8 mouse cellular contexts compared by ENCODE assay signal in the genomic region with DNA sequence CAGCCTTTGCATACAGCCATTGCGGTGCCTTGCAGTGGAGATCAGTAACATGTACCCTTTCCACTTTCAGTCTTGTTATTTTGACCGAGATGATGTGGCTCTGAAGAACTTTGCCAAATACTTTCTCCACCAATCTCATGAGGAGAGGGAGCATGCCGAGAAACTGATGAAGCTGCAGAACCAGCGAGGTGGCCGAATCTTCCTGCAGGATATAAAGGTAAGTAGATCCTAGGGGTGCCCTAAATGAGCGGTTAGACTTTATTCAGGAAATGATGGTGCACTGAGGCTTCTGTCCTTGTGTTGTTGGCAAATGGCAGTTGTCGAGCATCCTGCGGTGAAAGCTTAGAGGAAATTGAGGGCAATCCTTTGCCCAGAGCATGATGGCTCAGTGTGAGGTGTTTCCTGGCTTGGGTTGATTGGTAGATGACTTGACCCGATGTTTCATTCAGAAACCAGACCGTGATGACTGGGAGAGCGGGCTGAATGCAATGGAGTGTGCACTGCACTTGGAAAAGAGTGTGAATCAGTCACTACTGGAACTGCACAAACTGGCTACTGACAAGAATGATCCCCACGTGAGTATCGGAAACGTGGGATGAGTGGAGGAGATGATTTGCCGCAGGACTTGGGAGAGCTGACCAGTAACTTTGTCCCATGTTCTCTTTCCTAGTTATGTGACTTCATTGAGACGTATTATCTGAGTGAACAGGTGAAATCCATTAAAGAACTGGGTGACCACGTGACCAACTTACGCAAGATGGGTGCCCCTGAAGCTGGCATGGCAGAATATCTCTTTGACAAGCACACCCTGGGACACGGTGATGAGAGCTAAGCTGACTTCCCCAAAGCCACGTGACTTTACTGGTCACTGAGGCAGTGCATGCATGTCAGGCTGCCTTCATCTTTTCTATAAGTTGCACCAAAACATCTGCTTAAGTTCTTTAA. TPM values are rescaled to one million over a fixed set of nuclear protein-coding genes. Genes with fewer than 3 reads are reported as not detected.
DNase-seq lines count a peak whose midpoint lies in the region; ATAC-seq and TF ChIP-seq lines count a peak whose summit lies in the region.

No protein-coding gene starts in this region.

- H3K4me1 ChIP-seq in embryonic facial prominence, embryonic 11.5 days (ENCODE audit: control insufficient read depth, insufficient read depth, low read length): peaks cover 4% of the 10 kb centered on the region; the same call in 1 of the 2 replicates
- H3K4me1 ChIP-seq in intestine, embryonic 14.5 days (replicated peaks; ENCODE audit: control insufficient read depth, insufficient read depth, low read length): peaks cover 21% of the 10 kb centered on the region
- H3K4me1 ChIP-seq in neural tube, embryonic 13.5 days (replicated peaks): peaks cover 27% of the 10 kb centered on the region

- no peak overlapping the region for H3K27ac ChIP-seq in left cerebral cortex, adult 2 months
- H3K27ac ChIP-seq in embryonic facial prominence, embryonic 11.5 days (replicated peaks; ENCODE audit: low read depth, low read length): no peak overlapping the region
- H3K27ac ChIP-seq in intestine, embryonic 14.5 days (ENCODE audit: low read depth): no peak overlapping the region
- no peak overlapping the region for H3K27ac ChIP-seq in neural tube, embryonic 13.5 days (replicated peaks)

- H3K4me2 ChIP-seq in embryonic facial prominence, embryonic 11.5 days (ENCODE audit: low read depth, low read length): peak overlapping the region; percentile 81
- H3K4me2 ChIP-seq in intestine, embryonic 14.5 days (ENCODE audit: low read length): peak overlapping the region; percentile 99
- peak overlapping the region; percentile 88 for H3K4me2 ChIP-seq in neural tube, embryonic 13.5 days

- H3K27me3 ChIP-seq in embryonic facial prominence, embryonic 11.5 days (ENCODE audit: control insufficient read depth, insufficient read depth, low read length): no peaks in the 10 kb centered on the region
- H3K27me3 ChIP-seq in intestine, embryonic 14.5 days (replicated peaks; ENCODE audit: control insufficient read depth, insufficient read depth, low read length): no peaks in the 10 kb centered on the region
- H3K27me3 ChIP-seq in neural tube, embryonic 13.5 days: no peaks in the 10 kb centered on the region

- intact Hi-C loops in left cerebral cortex, adult 2 months (cut with DNase I): no loop called here
- intact Hi-C loops in left cerebral cortex, postnatal 25 days (cut with DNase I): no loop called here

- 92% methylated on average over 20 of the region's 20 CpGs for WGBS in embryonic facial prominence, embryonic 11.5 days
- WGBS in intestine, embryonic 14.5 days: 92% methylated on average over 20 of the region's 20 CpGs
- 89% methylated on average over 20 of the region's 20 CpGs for WGBS in neural tube, embryonic 13.5 days

- no peaks in the 10 kb centered on the region for H3K9me3 ChIP-seq in embryonic facial prominence, embryonic 11.5 days (replicated peaks; ENCODE audit: control insufficient read depth, low read length)
- H3K9me3 ChIP-seq in intestine, embryonic 14.5 days (ENCODE audit: control insufficient read depth, low read length): no peaks in the 10 kb centered on the region
- no peaks in the 10 kb centered on the region for H3K9me3 ChIP-seq in neural tube, embryonic 13.5 days

- H3K9ac ChIP-seq in embryonic facial prominence, embryonic 11.5 days (replicated peaks; ENCODE audit: low read length): no peak overlapping the region; the same call in 1 of the 2 replicates
- peak overlapping the region; percentile 92; the same call in 1 of the 2 replicates for H3K9ac ChIP-seq in intestine, embryonic 14.5 days (ENCODE audit: low read length)
- H3K9ac ChIP-seq in neural tube, embryonic 13.5 days: peak overlapping the region; percentile 90

- TF ChIP-seq CTCF in left cerebral cortex, adult 2 months (IDR thresholded peaks at IDR 0.05): no peak

- H3K4me3 ChIP-seq in left cerebral cortex, adult 2 months: peak overlapping the region; percentile 58
- peak overlapping the region; percentile 92 for H3K4me3 ChIP-seq in embryonic facial prominence, embryonic 11.5 days (ENCODE audit: low read depth, low read length)
- peak overlapping the region; percentile 96 for H3K4me3 ChIP-seq in intestine, embryonic 14.5 days (ENCODE audit: low read depth, low read length)
- peak overlapping the region; percentile 84 for H3K4me3 ChIP-seq in neural tube, embryonic 13.5 days

- no peak for ATAC-seq in embryonic facial prominence, embryonic 11.5 days (replicated peaks; ENCODE audit: insufficient number of reproducible peaks, low FRiP score, low TSS enrichment, low read depth)
- no peak for ATAC-seq in intestine, embryonic 14.5 days (replicated peaks; ENCODE audit: low FRiP score, low TSS enrichment, low read depth)
- ATAC-seq in neural tube, embryonic 13.5 days (ENCODE audit: low read depth): no peak
- no peak for ATAC-seq in inflammation-experienced regulatory T-cells, adult 6 months

- DNase-seq in left cerebral cortex, adult 2 months (ENCODE audit: extremely low spot score in 1 of 2, low spot score in 2 of 2): no peak
- DNase-seq in left cerebral cortex, postnatal 25 days (ENCODE audit: low spot score in 2 of 2): no peak
- DNase-seq in embryonic facial prominence, embryonic 11.5 days (ENCODE audit: low spot score): no peak
- DNase-seq in intestine, embryonic 14.5 days (ENCODE audit: low spot score): no peak
- no peak for DNase-seq in urinary bladder, postnatal 36 days (ENCODE audit: low spot score in 2 of 2)
- DNase-seq in layer of hippocampus, postnatal 14 days (ENCODE audit: low spot score in 2 of 2): no peak

- H3K36me3 ChIP-seq in embryonic facial prominence, embryonic 11.5 days (replicated peaks; ENCODE audit: control insufficient read depth, insufficient read depth, low read depth, low read length): peaks cover 4% of the 10 kb centered on the region
- peaks cover 23% of the 10 kb centered on the region for H3K36me3 ChIP-seq in intestine, embryonic 14.5 days (ENCODE audit: control insufficient read depth, insufficient read depth, low read length)
- H3K36me3 ChIP-seq in neural tube, embryonic 13.5 days: peaks cover 24% of the 10 kb centered on the region

RNA-seq across cellular contexts. Expression of gene Fth1, which starts 4.0 kb away (rescaled TPM):
- 1,000 to 10,000 TPM; 2,213 to 2,341 TPM for total RNA-seq in left cerebral cortex, adult 2 months (2021)
- 1,000 to 10,000 TPM; 2,053 to 2,068 TPM for total RNA-seq in left cerebral cortex, postnatal 25 days (2021)
- 1,303 and 1,312 TPM in 2 replicates for polyA plus RNA-seq in embryonic facial prominence, embryonic 11.5 days (2014; fragmentation: Nextera tagmentation; extraction: Ambion mirVana)
- 1,450 and 1,529 TPM in 2 replicates for polyA plus RNA-seq in intestine, embryonic 14.5 days (2014; fragmentation: Nextera tagmentation; extraction: Ambion mirVana)
- 1,616 and 1,651 TPM in 2 replicates for polyA plus RNA-seq in neural tube, embryonic 13.5 days (2015; fragmentation: Nextera tagmentation; extraction: Ambion mirVana)
- total RNA-seq in layer of hippocampus, postnatal 14 days (2021): 1,000 to 10,000 TPM; 2,325 to 2,371 TPM
- polyA plus RNA-seq in inflammation-experienced regulatory T-cells, adult 6 months (2017; shearing (Covaris generic)): 1,000 to 10,000 TPM; 1,678 to 2,599 (median 2,226) TPM

RNA-seq across cellular contexts. Expression of gene Best1, which starts 17.1 kb away (rescaled TPM):
- under 1 TPM; 0.49 to 0.75 TPM for total RNA-seq in left cerebral cortex, adult 2 months (2021)
- total RNA-seq in left cerebral cortex, postnatal 25 days (2021): under 1 TPM; 0.78 to 0.83 TPM
- polyA plus RNA-seq in embryonic facial prominence, embryonic 11.5 days (2014; fragmentation: Nextera tagmentation; extraction: Ambion mirVana): 1.7 and 1.9 TPM in 2 replicates
- polyA plus RNA-seq in intestine, embryonic 14.5 days (2014; fragmentation: Nextera tagmentation; extraction: Ambion mirVana): 0.55 and 0.64 TPM in 2 replicates
- 1.0 and 1.5 TPM in 2 replicates for polyA plus RNA-seq in neural tube, embryonic 13.5 days (2015; fragmentation: Nextera tagmentation; extraction: Ambion mirVana)
- 1 to 10 TPM in 1 of 2 experiments, under 1 TPM in 1; 0.97 to 1.1 TPM for total RNA-seq in layer of hippocampus, postnatal 14 days (2021)
- polyA plus RNA-seq in inflammation-experienced regulatory T-cells, adult 6 months (2017; shearing (Covaris generic)): under 1 TPM in 1 of 3 experiments, not detected in 2; 0.21 TPM

RNA-seq across cellular contexts. Expression of gene Rab3il1, which starts 17.1 kb away (rescaled TPM):
- 1 to 10 TPM; 9.4 TPM for total RNA-seq in left cerebral cortex, adult 2 months (2021)
- total RNA-seq in left cerebral cortex, postnatal 25 days (2021): 1 to 10 TPM; 9.4 to 9.5 TPM
- 53.8 and 56.4 TPM in 2 replicates for polyA plus RNA-seq in embryonic facial prominence, embryonic 11.5 days (2014; fragmentation: Nextera tagmentation; extraction: Ambion mirVana)
- 30.0 and 32.7 TPM in 2 replicates for polyA plus RNA-seq in intestine, embryonic 14.5 days (2014; fragmentation: Nextera tagmentation; extraction: Ambion mirVana)
- polyA plus RNA-seq in neural tube, embryonic 13.5 days (2015; fragmentation: Nextera tagmentation; extraction: Ambion mirVana): 25.2 and 26.2 TPM in 2 replicates
- total RNA-seq in layer of hippocampus, postnatal 14 days (2021): 10 to 100 TPM in 1 of 2 experiments, 1 to 10 TPM in 1; 8.9 to 12.8 TPM
- polyA plus RNA-seq in inflammation-experienced regulatory T-cells, adult 6 months (2017; shearing (Covaris generic)): not detected

RNA-seq across cellular contexts. Expression of gene Fads3, which starts 57.0 kb away (rescaled TPM):
- 10 to 100 TPM; 26.6 to 28.1 TPM for total RNA-seq in left cerebral cortex, adult 2 months (2021)
- 10 to 100 TPM; 31.1 to 31.5 TPM for total RNA-seq in left cerebral cortex, postnatal 25 days (2021)
- polyA plus RNA-seq in embryonic facial prominence, embryonic 11.5 days (2014; fragmentation: Nextera tagmentation; extraction: Ambion mirVana): 3.7 TPM in 2 replicates
- polyA plus RNA-seq in intestine, embryonic 14.5 days (2014; fragmentation: Nextera tagmentation; extraction: Ambion mirVana): 8.4 and 11.5 TPM in 2 replicates
- 18.8 and 19.1 TPM in 2 replicates for polyA plus RNA-seq in neural tube, embryonic 13.5 days (2015; fragmentation: Nextera tagmentation; extraction: Ambion mirVana)
- total RNA-seq in layer of hippocampus, postnatal 14 days (2021): 10 to 100 TPM; 34.3 to 36.8 TPM
- polyA plus RNA-seq in inflammation-experienced regulatory T-cells, adult 6 months (2017; shearing (Covaris generic)): not detected

Comparison
In these comparisons a context has a peak if more than half of its experiments do, and no peak if none do; other contexts are left out.
1. RNA of gene Rab3il1, which starts 17.1 kb away (polyA plus RNA-seq): 53.8 to 56.4 TPM in embryonic facial prominence, embryonic 11.5 days, 30.0 to 32.7 TPM in intestine, embryonic 14.5 days and 25.2 to 26.2 TPM in neural tube, embryonic 13.5 days; not detected in inflammation-experienced regulatory T-cells, adult 6 months; every median in the first group is over 10 times any median in the second.
2. Peak in every context shown above with its lines, with median percentiles within 50 percentile points of each other: H3K4me3 ChIP-seq and H3K4me2 ChIP-seq.